Mouse (Mus musculus) olfactory bulb, adult 2 months (tissue): ENCODE data around the gene Rnf215. TPM values are rescaled to one million over a fixed set of nuclear protein-coding genes. Genes with fewer than 3 reads are reported as not detected.
"Not testable (repeated sequence)": the region's sequence is repeated elsewhere in the genome, so short reads cannot be mapped to it uniquely, and the experiment has no call there.

ENCODE experiments used
- H3K27ac ChIP-seq: fragments of 200-500 bp; 2 replicates; pipeline ENCODE4 v1.5.1; 2012; ENCODE audit warnings: low read depth, low read length; ENCODE audit not compliant: insufficient read depth
- H3K4me1 ChIP-seq: fragments of 200-500 bp; 2 replicates; pipeline ENCODE4 v1.6.1; 2012; ENCODE audit warnings: low read length; ENCODE audit not compliant: control insufficient read depth, insufficient read depth
- H3K4me3 ChIP-seq: fragments of 200-500 bp; 2 replicates; pipeline ENCODE4 v1.5.1; 2012; ENCODE audit warnings: mild to moderate bottlenecking, low read depth, low read length, moderate library complexity; ENCODE audit not compliant: insufficient read depth
- CTCF ChIP-seq: fragments of 200-500 bp; IDR thresholded peaks from 2 replicates; pipeline ENCODE4 v1.5.1; 2012; ENCODE audit warnings: low read depth, mild to moderate bottlenecking, low read length, moderate library complexity; ENCODE audit not compliant: insufficient read depth
- POLR2A ChIP-seq: fragments of 200-500 bp; IDR thresholded peaks from 2 replicates; pipeline ENCODE4 v1.6.1; 2012; ENCODE audit warnings: mild to moderate bottlenecking, low read depth, low read length, moderate library complexity; ENCODE audit not compliant: insufficient read depth
- WGBS: fragments of 180-500 bp; shearing (Covaris S2); methylation state at CpG from one replicate; pipeline ENCODE4 v1.1.7; 2018; 5-methylcytosine and 5-hydroxymethylcytosine counted together
- polyA plus RNA-seq: library from polyadenylated mRNA; stranded (reverse); fragments of >200 nt; gene quantifications from 2 replicates; pipeline ENCODE4 v1.2.4, GENCODE M21; 2012; ENCODE audit warnings: low replicate concordance; ENCODE audit not compliant: missing spikeins, insufficient read depth, insufficient read length

The Rnf215 gene
- polyA plus RNA-seq, 1 experiment: not detected

- Histone ChIP-seq H3K4me3 (no peak overlapping the region), H3K4me1 (peaks cover 4% of the 10 kb centered on the region; the same call in 1 of the 2 replicates), H3K27ac (no peak overlapping the region)
- 13% methylated on average over 1 of the region's 1 CpGs for WGBS
- no peak for TF ChIP-seq POLR2A
- no peak for TF ChIP-seq CTCF
Observed at GRCm38 (mm10) chr11:4182061-4182460, 47.1 kb downstream of the Rnf215 start.

- Histone ChIP-seq H3K27ac (peak overlapping the region; percentile 53; the same call in 1 of the 2 replicates), H3K4me1 (peaks cover 15% of the 10 kb centered on the region), H3K4me3 (no peak overlapping the region)
Observed at GRCm38 (mm10) chr11:4183511-4183910, 48.5 kb downstream of the Rnf215 start.

GRCm38 (mm10) chr11:4184251-4184952, 49.4 kb downstream of the Rnf215 start:
- H3K4me3 ChIP-seq: no peak overlapping the region
- no peak for TF ChIP-seq POLR2A
- TF ChIP-seq CTCF: no peak
- peaks cover 15% of the 10 kb centered on the region for H3K4me1 ChIP-seq
- peak overlapping the region; percentile 35 for H3K27ac ChIP-seq
- 54% methylated on average over 4 of the region's 4 CpGs for WGBS

More at GRCm38 (mm10) chr11:4183511-4183910, 48.5 kb downstream of the Rnf215 start:
- TF ChIP-seq POLR2A (no peak), CTCF (no peak)

GRCm38 (mm10) chr11:4185480-4185879, 50.5 kb downstream of the Rnf215 start:
- H3K4me3 ChIP-seq, H3K27ac ChIP-seq: not testable (repeated sequence)
- H3K4me1 ChIP-seq: peaks cover 21% of the 10 kb centered on the region
- WGBS: 90% methylated on average over 6 of the region's 6 CpGs

- WGBS: under 1% methylated on average over 71 of the region's 71 CpGs
- Histone ChIP-seq H3K4me3 (peak within 1 kb of the TSS; percentile 82), H3K4me1 (peaks cover 28% of the 10 kb centered on the region), H3K27ac (peak within 1 kb of the TSS; percentile 47)
- TF ChIP-seq POLR2A (peak; percentile 89), CTCF (no peak)
Observed at GRCm38 (mm10) chr11:4186486-4187317, 51.7 kb downstream of the Rnf215 start, which contains the start of gene Tbc1d10a. Tbc1d10a (plus strand) TSS chr11:4186789.

- peak overlapping the region; percentile 82 for H3K4me3 ChIP-seq
- H3K27ac ChIP-seq: peak overlapping the region; percentile 47; the same call in 1 of the 2 replicates
- 12% methylated on average over 9 of the region's 9 CpGs for WGBS
- H3K4me1 ChIP-seq: peaks cover 28% of the 10 kb centered on the region
- TF ChIP-seq POLR2A (no peak), CTCF (no peak)
Observed at GRCm38 (mm10) chr11:4187318-4187700, 52.3 kb downstream of the Rnf215 start.

- peaks cover 28% of the 10 kb centered on the region for H3K4me1 ChIP-seq
- no peak overlapping the region for H3K4me3 ChIP-seq
- H3K27ac ChIP-seq: no peak overlapping the region
- WGBS: 82% methylated on average over 6 of the region's 6 CpGs
- no peak for TF ChIP-seq CTCF
- TF ChIP-seq POLR2A: no peak
Observed at GRCm38 (mm10) chr11:4189182-4189581, 54.2 kb downstream of the Rnf215 start.

GRCm38 (mm10) chr11:4190677-4191076, 55.7 kb downstream of the Rnf215 start:
- Histone ChIP-seq H3K4me1 (peaks cover 28% of the 10 kb centered on the region), H3K27ac (peak overlapping the region; percentile 71), H3K4me3 (no peak overlapping the region)
- TF ChIP-seq CTCF: no peak
- TF ChIP-seq POLR2A: no peak
- 36% methylated on average over 3 of the region's 3 CpGs for WGBS

Other genes with a start within 250 kb of the Rnf215 start
- not detected in 2 replicates for gene 4921536K21Rik, start 240.1 kb upstream of the Rnf215 start, polyA plus RNA-seq
- gene Dusp18, start 240.0 kb upstream of the Rnf215 start, polyA plus RNA-seq: not detected in 2 replicates
- gene Slc35e4, start 220.5 kb upstream of the Rnf215 start, polyA plus RNA-seq: not detected in 2 replicates
- gene Tcn2, start 203.0 kb upstream of the Rnf215 start, polyA plus RNA-seq: not detected in 2 replicates
- not detected in 2 replicates for gene Pes1, start 171.2 kb upstream of the Rnf215 start, polyA plus RNA-seq
- not detected in 2 replicates for gene 4930556J24Rik, start 158.4 kb upstream of the Rnf215 start, polyA plus RNA-seq
- not detected in 2 replicates for gene Gal3st1, start 151.6 kb upstream of the Rnf215 start, polyA plus RNA-seq
- gene Sec14l4, start 103.7 kb upstream of the Rnf215 start, polyA plus RNA-seq: not detected in 2 replicates
- not detected in 2 replicates for gene Sec14l3, start 70.4 kb upstream of the Rnf215 start, polyA plus RNA-seq
- not detected in 2 replicates for gene Mtfp1, start 39.8 kb upstream of the Rnf215 start, polyA plus RNA-seq
- gene Sec14l2, start 11.8 kb upstream of the Rnf215 start, polyA plus RNA-seq: not detected in 2 replicates
- gene Ccdc157, start 25.1 kb downstream of the Rnf215 start, polyA plus RNA-seq: not detected in 2 replicates
- 165 TPM in 1 of 2 replicates, not detected in the other for gene Sf3a1, start 25.1 kb downstream of the Rnf215 start, polyA plus RNA-seq
- gene Tbc1d10a, start 51.6 kb downstream of the Rnf215 start, polyA plus RNA-seq: not detected in 2 replicates
- not detected in 2 replicates for gene Castor1, start 83.0 kb downstream of the Rnf215 start, polyA plus RNA-seq
- gene Osm, start 101.2 kb downstream of the Rnf215 start, polyA plus RNA-seq: not detected in 2 replicates
- gene Lif, start 122.4 kb downstream of the Rnf215 start, polyA plus RNA-seq: not detected in 2 replicates